Mouse (Mus musculus): ENCODE results near the gene Rufy1. TPM values are rescaled to one million over a fixed set of nuclear protein-coding genes. Genes with fewer than 3 reads are reported as not detected.

Rufy1 gene
- total and polyA plus RNA-seq, 2 experiments from 2014 or later: 22.6 to 25.0 TPM

- DNase-seq: no peak
- no peaks in the 10 kb centered on the region for H3K9me3 ChIP-seq (ENCODE audit: low read length)
- no peaks in the 10 kb centered on the region for H3K36me3 ChIP-seq (ENCODE audit: insufficient read depth)
- H3K9ac ChIP-seq: no peak within 1 kb of the TSS
- no peak within 1 kb of the TSS for H3K4me3 ChIP-seq (ENCODE audit: low read depth, low read length)
- ATAC-seq: no peak
- no peak within 1 kb of the TSS for H3K4me2 ChIP-seq (ENCODE audit: low read depth)
- no peak for TF ChIP-seq CTCF (IDR thresholded peaks at IDR 0.05; ENCODE audit: low read depth)
- no peak within 1 kb of the TSS for H3K27ac ChIP-seq (ENCODE audit: low read depth, low read length)
- no peaks in the 10 kb centered on the region for H3K4me1 ChIP-seq (ENCODE audit: insufficient read depth)
- no peaks in the 10 kb centered on the region for H3K27me3 ChIP-seq (ENCODE audit: insufficient read depth, low read length)
Observed at GRCm38 (mm10) chr11:50354162-50354561, 76.8 kb downstream of the Rufy1 start, which contains the start of gene Cby3. Gene Cby3 (plus strand): TSS chr11:50354462.

- H3K27ac ChIP-seq (ENCODE audit: low read depth, low read length): no peak overlapping the region
- ATAC-seq: no peak
- no peak for DNase-seq
- H3K36me3 ChIP-seq (ENCODE audit: insufficient read depth): no peaks in the 10 kb centered on the region
- WGBS: 91% methylated on average over 2 of the region's 2 CpGs
- H3K4me1 ChIP-seq (ENCODE audit: insufficient read depth): no peaks in the 10 kb centered on the region
- H3K9ac ChIP-seq: no peak overlapping the region
- no peak overlapping the region for H3K4me3 ChIP-seq (ENCODE audit: low read depth, low read length)
- no peak for TF ChIP-seq CTCF (IDR thresholded peaks at IDR 0.05; ENCODE audit: low read depth)
- H3K4me2 ChIP-seq (ENCODE audit: low read depth): no peak overlapping the region
- no peaks in the 10 kb centered on the region for H3K27me3 ChIP-seq (ENCODE audit: insufficient read depth, low read length)
- no peaks in the 10 kb centered on the region for H3K9me3 ChIP-seq (ENCODE audit: low read length)
Observed at GRCm38 (mm10) chr11:50352177-50352576, 78.7 kb downstream of the Rufy1 start.

GRCm38 (mm10) chr11:50346256-50347032, 84.5 kb downstream of the Rufy1 start:
- WGBS: 89% methylated on average over 9 of the region's 9 CpGs
- no peak for DNase-seq
- Histone ChIP-seq H3K4me2 (ENCODE audit: low read depth) (no peak overlapping the region), H3K9me3 (ENCODE audit: low read length) (no peaks in the 10 kb centered on the region), H3K36me3 (ENCODE audit: insufficient read depth) (no peaks in the 10 kb centered on the region), H3K9ac (no peak overlapping the region), H3K4me1 (ENCODE audit: insufficient read depth) (no peaks in the 10 kb centered on the region), H3K27me3 (ENCODE audit: insufficient read depth, low read length) (no peaks in the 10 kb centered on the region), H3K4me3 (ENCODE audit: low read depth, low read length) (no peak overlapping the region), H3K27ac (ENCODE audit: low read depth, low read length) (no peak overlapping the region)
- no peak for ATAC-seq
- no peak for TF ChIP-seq CTCF (IDR thresholded peaks at IDR 0.05; ENCODE audit: low read depth)

- Histone ChIP-seq H3K36me3 (ENCODE audit: insufficient read depth) (no peaks in the 10 kb centered on the region), H3K9me3 (ENCODE audit: low read length) (no peaks in the 10 kb centered on the region), H3K27ac (ENCODE audit: low read depth, low read length) (no peak overlapping the region), H3K4me2 (ENCODE audit: low read depth) (no peak overlapping the region), H3K27me3 (ENCODE audit: insufficient read depth, low read length) (no peaks in the 10 kb centered on the region), H3K4me3 (ENCODE audit: low read depth, low read length) (no peak overlapping the region), H3K9ac (no peak overlapping the region), H3K4me1 (ENCODE audit: insufficient read depth) (no peaks in the 10 kb centered on the region)
- no peak for ATAC-seq
- TF ChIP-seq CTCF (IDR thresholded peaks at IDR 0.05; ENCODE audit: low read depth): no peak
- WGBS: 76% methylated on average over 4 of the region's 4 CpGs
- DNase-seq: no peak
Observed at GRCm38 (mm10) chr11:50345486-50345885, 85.4 kb downstream of the Rufy1 start.

MicroRNA genes within 50 kb of the gene (microRNA counts, 519-probe panel; counts per million panel counts)
- 4,044 counts per million, percentile 46 among the panel's probes with 10 or more counts for microRNA mmu-miR-804

Small RNA genes within 50 kb of the gene (microRNA-seq; reads per million reads assigned to microRNA genes)
- 0 reads per million in 2 experiments for gene Mir804

Other genes with a start within 250 kb of the Rufy1 start
- 303 and 330 TPM in 2 replicates for gene Sqstm1, start 220.3 kb downstream of the Rufy1 start, total RNA-seq (2014; rRNA removed)
- gene Sqstm1, start 220.3 kb downstream of the Rufy1 start, polyA plus RNA-seq (2015; fragmentation: Nextera tagmentation; extraction: Ambion mirVana): 413 and 423 TPM in 2 replicates
- 106 and 107 TPM in 2 replicates for gene Mgat4b, start 220.2 kb downstream of the Rufy1 start, total RNA-seq (2014; rRNA removed)
- 75.4 and 91.8 TPM in 2 replicates for gene Mgat4b, start 220.2 kb downstream of the Rufy1 start, polyA plus RNA-seq (2015; fragmentation: Nextera tagmentation; extraction: Ambion mirVana)
- 1.5 and 6.1 TPM in 2 replicates for gene Ltc4s, start 192.5 kb downstream of the Rufy1 start, total RNA-seq (2014; rRNA removed)
- 6.1 TPM in 2 replicates for gene Ltc4s, start 192.5 kb downstream of the Rufy1 start, polyA plus RNA-seq (2015; fragmentation: Nextera tagmentation; extraction: Ambion mirVana)
- 8.2 and 10.8 TPM in 2 replicates for gene Maml1, start 138.8 kb downstream of the Rufy1 start, total RNA-seq (2014; rRNA removed)
- 1.5 and 1.6 TPM in 2 replicates for gene Maml1, start 138.8 kb downstream of the Rufy1 start, polyA plus RNA-seq (2015; fragmentation: Nextera tagmentation; extraction: Ambion mirVana)
- gene Canx, start 105.5 kb downstream of the Rufy1 start, total RNA-seq (2014; rRNA removed): 237 and 298 TPM in 2 replicates
- 182 and 233 TPM in 2 replicates for gene Canx, start 105.5 kb downstream of the Rufy1 start, polyA plus RNA-seq (2015; fragmentation: Nextera tagmentation; extraction: Ambion mirVana)
- gene Cby3, start 76.7 kb downstream of the Rufy1 start, total RNA-seq (2014; rRNA removed): 0.38 TPM in 1 of 2 replicates, not detected in the other
- gene Cby3, start 76.7 kb downstream of the Rufy1 start, polyA plus RNA-seq (2015; fragmentation: Nextera tagmentation; extraction: Ambion mirVana): 0.64 and 1.2 TPM in 2 replicates
- 325 and 407 TPM in 2 replicates for gene Hnrnph1, start 54.1 kb downstream of the Rufy1 start, total RNA-seq (2014; rRNA removed)
- gene Hnrnph1, start 54.1 kb downstream of the Rufy1 start, polyA plus RNA-seq (2015; fragmentation: Nextera tagmentation; extraction: Ambion mirVana): 297 and 302 TPM in 2 replicates
- gene Adamts2, start 171.0 kb upstream of the Rufy1 start, total RNA-seq (2014; rRNA removed): 7.7 and 13.1 TPM in 2 replicates
- 4.1 and 4.4 TPM in 2 replicates for gene Adamts2, start 171.0 kb upstream of the Rufy1 start, polyA plus RNA-seq (2015; fragmentation: Nextera tagmentation; extraction: Ambion mirVana)